Mouse (Mus musculus) brain, embryonic 14.5 days (tissue): Measurements from ENCODE around the gene Hdac8.

ENCODE experiments used
- CTCF ChIP-seq: fragments of 200-500 bp; IDR thresholded peaks from 2 replicates; pipeline ENCODE4 v1.5.1; 2012; ENCODE audit warnings: inconsistent platforms, mild to moderate bottlenecking, moderate library complexity, borderline replicate concordance; ENCODE audit not compliant: insufficient read depth, insufficient read length; ENCODE audit errors: extremely low read depth
- POLR2A ChIP-seq: fragments of 200-500 bp; IDR thresholded peaks from 2 replicates; pipeline ENCODE4 v1.6.1; 2012; ENCODE audit warnings: mild to moderate bottlenecking, inconsistent platforms, borderline replicate concordance; ENCODE audit not compliant: poor library complexity, insufficient read depth, insufficient read length, severe bottlenecking; ENCODE audit errors: extremely low read depth

DNA sequence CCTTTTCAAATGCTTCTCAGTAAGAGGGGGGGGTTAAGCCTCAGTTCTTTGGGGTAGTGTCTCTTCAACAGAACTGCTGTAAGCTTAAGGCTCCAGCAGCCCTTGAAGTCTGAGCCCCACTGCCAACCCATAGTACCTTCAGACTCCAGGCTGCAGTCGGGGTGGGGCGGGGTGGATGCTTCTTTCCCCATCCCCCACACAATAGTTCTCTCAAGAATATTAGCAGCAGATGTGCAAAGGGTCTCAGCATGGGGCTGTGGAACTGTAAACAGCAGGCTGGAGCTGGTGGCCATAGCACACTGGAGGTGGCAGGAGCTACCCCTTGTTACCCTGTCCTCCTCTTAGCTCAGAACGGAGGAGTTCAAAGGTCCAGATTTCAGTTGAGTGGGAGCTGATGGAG lies 202.7 kb downstream of the Hdac8 start:
- TF ChIP-seq POLR2A (no peak), CTCF (no peak)
